8 mouse cellular contexts compared by ENCODE assay signal in genomic region chr17:80800877-80801276, GRCm38 (mm10).
A peak's percentile ranks its signal among the peaks of the same experiment; 100 is the strongest.
DNase-seq lines count a peak whose midpoint lies in the region; ATAC-seq and TF ChIP-seq lines count a peak whose summit lies in the region.

No protein-coding gene starts in this region.

- H3K27ac ChIP-seq in hindbrain, embryonic 16.5 days (ENCODE audit: low read depth, low read length), result no peak overlapping the region
- no peak overlapping the region for H3K27ac ChIP-seq in hindbrain, embryonic 11.5 days (ENCODE audit: low read depth, low read length)
- 0 out of 2 replicates have a peak overlapping the region, but pooled peaks have one; percentile 2 for H3K27ac ChIP-seq in limb, embryonic 11.5 days (replicated peaks; ENCODE audit: low read depth, low read length)

- no peak for ATAC-seq in hindbrain, embryonic 16.5 days
- ATAC-seq in hindbrain, embryonic 11.5 days (ENCODE audit: low FRiP score), result no peak
- ATAC-seq in limb, embryonic 11.5 days (ENCODE audit: insufficient number of reproducible peaks, low FRiP score, low TSS enrichment, low read depth), result no peak

- H3K27me3 ChIP-seq in hindbrain, embryonic 16.5 days (replicated peaks; ENCODE audit: control insufficient read depth, insufficient read depth, low read length), result no peaks in the 10 kb centered on the region
- no peaks in the 10 kb centered on the region for H3K27me3 ChIP-seq in hindbrain, embryonic 11.5 days (ENCODE audit: control insufficient read depth, insufficient read depth, low read length)
- no peaks in the 10 kb centered on the region for H3K27me3 ChIP-seq in E14TG2a.4 (ENCODE audit: insufficient read depth, low read length)
- H3K27me3 ChIP-seq in limb, embryonic 11.5 days (ENCODE audit: control insufficient read depth, insufficient read depth, low read length), result no peaks in the 10 kb centered on the region

- peaks cover 7% of the 10 kb centered on the region for H3K4me1 ChIP-seq in hindbrain, embryonic 16.5 days (ENCODE audit: control insufficient read depth, insufficient read depth, low read depth, low read length)
- H3K4me1 ChIP-seq in hindbrain, embryonic 11.5 days (replicated peaks; ENCODE audit: control insufficient read depth, insufficient read depth, low read length), result no peaks in the 10 kb centered on the region
- peaks cover 65% of the 10 kb centered on the region for H3K4me1 ChIP-seq in E14TG2a.4 (replicated peaks; ENCODE audit: low read depth, low read length)
- H3K4me1 ChIP-seq in limb, embryonic 11.5 days (ENCODE audit: control insufficient read depth, insufficient read depth, low read length), result peaks cover 5% of the 10 kb centered on the region

- 85% methylated on average over 13 of the region's 13 CpGs for WGBS in hindbrain, embryonic 16.5 days
- WGBS in hindbrain, embryonic 11.5 days, result 86% methylated on average over 13 of the region's 13 CpGs
- WGBS in limb, embryonic 11.5 days, result 76% methylated on average over 13 of the region's 13 CpGs

- TF ChIP-seq CTCF in E14TG2a.4 (conservative IDR thresholded peaks at IDR 0.05; ENCODE audit: low read length), result no peak

- peak overlapping the region; percentile 6; the same call in 1 of the 2 replicates for H3K4me2 ChIP-seq in hindbrain, embryonic 16.5 days (ENCODE audit: low read length)
- H3K4me2 ChIP-seq in hindbrain, embryonic 11.5 days (replicated peaks; ENCODE audit: low read depth, low read length), result no peak overlapping the region
- no peak overlapping the region for H3K4me2 ChIP-seq in limb, embryonic 11.5 days (ENCODE audit: low read depth, severe bottlenecking)

- H3K9ac ChIP-seq in hindbrain, embryonic 16.5 days (ENCODE audit: low read depth, low read length), result no peak overlapping the region
- H3K9ac ChIP-seq in hindbrain, embryonic 11.5 days (ENCODE audit: low read depth, low read length), result no peak overlapping the region
- H3K9ac ChIP-seq in limb, embryonic 11.5 days (ENCODE audit: low read length), result no peak overlapping the region

- no peaks in the 10 kb centered on the region for H3K9me3 ChIP-seq in hindbrain, embryonic 16.5 days (ENCODE audit: control insufficient read depth, low read length)
- no peaks in the 10 kb centered on the region for H3K9me3 ChIP-seq in hindbrain, embryonic 11.5 days (ENCODE audit: control insufficient read depth, low read length)
- peaks cover 52% of the 10 kb centered on the region for H3K9me3 ChIP-seq in E14TG2a.4 (ENCODE audit: low read length)
- H3K9me3 ChIP-seq in limb, embryonic 11.5 days (ENCODE audit: control insufficient read depth, low read length), result no peaks in the 10 kb centered on the region

- intact Hi-C loops in gastrocnemius, postnatal 14 days (cut with DNase I; ENCODE audit: low total_unique reads), result no loop called here

- no peak for DNase-seq in hindbrain, embryonic 11.5 days (ENCODE audit: low spot score)
- peak; percentile 57 for DNase-seq in cerebellum, adult 9-10 months
- DNase-seq in limb, embryonic 11.5 days (ENCODE audit: low spot score), result no peak
- DNase-seq in layer of hippocampus, adult 11-12 months (ENCODE audit: low spot score), result no peak
- DNase-seq in adipocyte (ENCODE audit: low spot score), result no peak
- DNase-seq in gastrocnemius, postnatal 14 days, result no peak

- H3K4me3 ChIP-seq in hindbrain, embryonic 16.5 days (ENCODE audit: low read length), result no peak overlapping the region
- no peak overlapping the region for H3K4me3 ChIP-seq in hindbrain, embryonic 11.5 days (ENCODE audit: low read depth, low read length)
- peak overlapping the region; percentile 53 for H3K4me3 ChIP-seq in E14TG2a.4 (replicated peaks; ENCODE audit: low read length)
- no peak overlapping the region for H3K4me3 ChIP-seq in limb, embryonic 11.5 days (ENCODE audit: low read depth, low read length)

- no peaks in the 10 kb centered on the region for H3K36me3 ChIP-seq in hindbrain, embryonic 16.5 days (ENCODE audit: control insufficient read depth, insufficient read depth, low read length)
- no peaks in the 10 kb centered on the region for H3K36me3 ChIP-seq in hindbrain, embryonic 11.5 days (ENCODE audit: control insufficient read depth, insufficient read depth, low read length)
- H3K36me3 ChIP-seq in E14TG2a.4 (ENCODE audit: insufficient read depth, low read length), result peaks cover 35% of the 10 kb centered on the region
- H3K36me3 ChIP-seq in limb, embryonic 11.5 days (ENCODE audit: control insufficient read depth, insufficient read depth, low read length), result no peaks in the 10 kb centered on the region
